Mouse (Mus musculus) forebrain, embryonic 14.5 days (tissue): ENCODE results near the gene Mapk7. TPM values are rescaled to one million over a fixed set of nuclear protein-coding genes. Genes with fewer than 3 reads are reported as not detected.

Experiments
- ATAC-seq: fragments of 200-750 bp; cut with Nextera tagmentation; 2 replicates; pipeline ENCODE4 v1.8.0; 2017; ENCODE audit warnings: mild to moderate bottlenecking, moderate library complexity
- DNase-seq: peaks from one replicate; pipeline ENCODE4 v3.0.0-alpha.2; 2015; ENCODE audit warnings: low spot score
- H3K27ac ChIP-seq: fragments of 300-500 bp; sonication (generic); 2 replicates; pipeline ENCODE4 v1.5.1; 2014; ENCODE audit warnings: low read depth, mild to moderate bottlenecking, control low read depth, low read length, moderate library complexity
- H3K27me3 ChIP-seq: fragments of 300-500 bp; sonication (generic); replicated peaks from 2 replicates; pipeline ENCODE4 v1.6.1; 2014; ENCODE audit warnings: low read length, control low read depth, mixed read lengths; ENCODE audit not compliant: control insufficient read depth, insufficient read depth
- H3K36me3 ChIP-seq: fragments of 300-500 bp; sonication (generic); 2 replicates; pipeline ENCODE4 v1.6.1; 2014; ENCODE audit warnings: low read length, control low read depth; ENCODE audit not compliant: control insufficient read depth, insufficient read depth
- H3K4me1 ChIP-seq: fragments of 300-500 bp; sonication (generic); 2 replicates; pipeline ENCODE4 v1.6.1; 2014; ENCODE audit warnings: antibody characterized with exemption, low read length, control low read depth; ENCODE audit not compliant: control insufficient read depth, insufficient read depth
- H3K4me2 ChIP-seq: fragments of 300-500 bp; sonication (generic); 2 replicates; pipeline ENCODE4 v1.6.1; 2014; ENCODE audit warnings: mild to moderate bottlenecking, control low read depth, low read length
- H3K4me3 ChIP-seq: fragments of 300-500 bp; sonication (generic); 2 replicates; pipeline ENCODE4 v1.5.1; 2014; ENCODE audit warnings: low read depth, low read length, control low read depth
- H3K9ac ChIP-seq: fragments of 300-500 bp; sonication (generic); 2 replicates; pipeline ENCODE4 v1.6.1; 2014; ENCODE audit warnings: mild to moderate bottlenecking, low read length, control low read depth, moderate library complexity
- H3K9me3 ChIP-seq: fragments of 300-500 bp; sonication (generic); replicated peaks from 2 replicates; pipeline ENCODE4 v1.6.1; 2016; ENCODE audit warnings: low read length, control low read depth, mixed read lengths; ENCODE audit not compliant: control insufficient read depth
- WGBS: fragments of 180-500 bp; shearing (Covaris S2); extraction: QIAGEN DNeasy Blood & Tissue Kit; methylation state at CpG from one replicate; pipeline ENCODE4 v1.1.7; 2014; 5-methylcytosine and 5-hydroxymethylcytosine counted together
- polyA plus RNA-seq: library from polyadenylated mRNA; unstranded; fragments of >200 nt; fragmentation: Nextera tagmentation; extraction: Ambion mirVana; gene quantifications from 2 replicates; pipeline ENCODE4 v1.2.1, GENCODE M21; 2014

Mapk7 gene
- polyA plus RNA-seq, 1 experiment from 2014 or later = 59.0 TPM

DNA sequence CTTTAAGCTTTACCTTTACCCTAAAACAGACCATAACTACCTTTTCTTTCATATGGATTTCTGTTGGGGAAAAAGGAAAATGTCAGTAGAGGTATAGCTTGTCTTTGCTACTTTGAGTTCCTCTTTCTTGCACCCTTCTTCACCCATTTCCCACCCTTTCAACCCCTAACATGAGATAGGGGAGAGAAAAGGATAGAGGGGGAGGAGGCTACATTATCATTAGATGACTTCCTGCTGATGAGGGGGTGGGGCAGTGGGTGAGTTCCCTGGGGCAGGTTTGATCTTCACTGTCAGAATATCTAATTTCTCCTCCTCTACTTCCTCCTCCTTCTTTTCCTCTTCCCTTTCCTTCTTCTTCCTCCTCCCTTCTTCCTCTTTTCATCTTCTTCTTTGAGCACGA, 3.3 kb upstream of the Mapk7 start:
- no peak overlapping the region for H3K4me2 ChIP-seq
- no peak for DNase-seq
- no peak overlapping the region for H3K4me3 ChIP-seq

DNA sequence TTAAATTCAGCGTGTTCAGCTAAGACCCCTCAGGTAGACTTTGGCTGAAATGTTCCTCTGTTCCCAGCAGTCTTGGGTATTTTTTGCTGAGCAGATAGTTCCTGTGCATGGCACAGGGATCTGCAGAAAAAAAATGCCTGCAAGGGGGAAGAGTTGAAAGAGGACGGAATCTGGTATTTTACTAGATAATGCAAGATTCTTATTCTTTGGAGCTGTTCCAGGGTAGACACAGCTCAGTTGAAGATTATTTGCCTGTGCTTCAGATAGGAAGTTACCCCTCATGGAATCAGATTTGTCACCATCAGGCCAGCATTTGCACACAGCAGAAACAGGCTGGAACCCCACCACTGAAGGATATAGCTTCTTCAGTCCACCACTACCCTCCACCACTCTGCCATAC, 1.3 kb upstream of the Mapk7 start:
- 91% methylated on average over 2 of the region's 2 CpGs for WGBS
- Histone ChIP-seq H3K4me3 (no peak overlapping the region), H3K27ac (no peak overlapping the region), H3K9me3 (no peaks in the 10 kb centered on the region), H3K9ac (no peak overlapping the region), H3K4me2 (no peak overlapping the region), H3K36me3 (peaks cover 22% of the 10 kb centered on the region), H3K27me3 (no peaks in the 10 kb centered on the region), H3K4me1 (peaks cover 9% of the 10 kb centered on the region)
- no peak for ATAC-seq
- no peak for DNase-seq

More for the DNA sequence above, 3.3 kb upstream of the Mapk7 start:
- Histone ChIP-seq H3K36me3 (peaks cover 3% of the 10 kb centered on the region; the same call in 1 of the 2 replicates), H3K9me3 (no peaks in the 10 kb centered on the region), H3K27ac (no peak overlapping the region), H3K4me1 (peaks cover 7% of the 10 kb centered on the region), H3K9ac (no peak overlapping the region), H3K27me3 (no peaks in the 10 kb centered on the region)
- 64% methylated on average over 1 of the region's 1 CpGs for WGBS
- ATAC-seq = no peak

DNA sequence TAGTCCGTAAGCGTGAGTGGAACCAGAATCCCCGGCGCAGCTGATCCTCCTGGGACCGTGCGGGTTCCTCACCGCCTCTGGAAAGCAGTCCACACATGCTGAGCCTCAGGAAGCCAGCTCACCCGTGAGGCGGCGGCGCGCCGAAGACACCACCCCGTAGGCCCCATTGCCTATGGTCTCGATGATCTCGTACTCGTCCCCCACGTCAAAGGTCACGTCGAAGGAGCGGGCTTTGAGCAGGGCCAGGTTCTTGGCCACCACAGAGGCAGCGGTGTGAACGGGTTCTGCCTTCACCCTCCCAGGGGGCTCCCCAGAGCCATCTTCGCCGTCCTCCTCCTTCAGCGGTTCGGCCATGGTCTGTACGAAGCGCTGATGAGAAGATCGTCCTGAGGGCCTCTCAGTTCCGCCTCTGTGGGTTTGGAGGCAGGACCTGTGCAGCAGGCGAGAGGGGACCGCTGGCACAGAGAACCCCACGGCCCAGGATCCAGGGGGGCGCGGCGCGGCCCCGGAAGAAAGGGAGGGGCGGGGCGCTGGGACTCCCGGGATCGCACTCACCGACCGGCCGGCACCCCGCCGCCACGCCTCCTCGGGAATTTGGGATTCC, 579 bp downstream of the Mapk7 start:
- DNase-seq (peak; percentile 39), ATAC-seq (peak; percentile 63)
- peak overlapping the region; percentile 92 for H3K4me3 ChIP-seq
- no peaks in the 10 kb centered on the region for H3K9me3 ChIP-seq
- H3K4me2 ChIP-seq = peak overlapping the region; percentile 74
- H3K27me3 ChIP-seq = no peaks in the 10 kb centered on the region
- peak overlapping the region; percentile 92 for H3K27ac ChIP-seq
- peaks cover 41% of the 10 kb centered on the region for H3K36me3 ChIP-seq
- 1% methylated on average over 44 of the region's 50 CpGs for WGBS
- peak overlapping the region; percentile 95 for H3K9ac ChIP-seq
- peaks cover 9% of the 10 kb centered on the region for H3K4me1 ChIP-seq

DNA sequence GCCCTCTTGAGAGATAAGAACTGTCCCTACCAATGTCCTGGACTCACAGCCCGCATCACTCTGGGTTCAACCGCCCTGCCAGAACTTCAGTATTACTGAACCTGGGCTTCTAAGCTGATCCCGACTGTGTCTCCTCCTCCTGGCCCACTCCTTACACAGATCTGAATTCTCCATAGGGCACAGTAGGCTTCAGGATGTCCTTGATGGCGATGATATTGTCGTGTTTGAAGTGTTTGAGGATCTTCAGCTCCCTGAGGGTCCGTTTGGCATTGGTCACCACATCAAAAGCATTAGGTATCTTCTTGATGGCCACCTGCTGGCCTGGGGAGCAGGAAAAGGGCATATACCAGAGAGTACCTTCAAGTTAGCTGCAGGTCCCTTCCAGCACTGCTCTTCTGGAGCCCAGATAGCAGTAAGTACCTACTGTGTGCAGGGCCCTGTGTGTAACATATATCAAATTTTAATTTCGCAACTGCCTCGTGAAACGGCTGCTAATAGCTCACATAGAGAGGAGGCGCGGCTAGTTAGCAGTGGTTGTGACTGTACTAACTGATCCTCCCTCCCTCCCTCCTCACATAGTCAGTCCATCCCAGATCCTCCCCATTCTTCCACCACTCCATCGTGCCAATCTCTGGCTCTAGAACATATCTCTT, 1.3 kb downstream of the Mapk7 start:
- 80% methylated on average over 12 of the region's 12 CpGs for WGBS

DNA sequence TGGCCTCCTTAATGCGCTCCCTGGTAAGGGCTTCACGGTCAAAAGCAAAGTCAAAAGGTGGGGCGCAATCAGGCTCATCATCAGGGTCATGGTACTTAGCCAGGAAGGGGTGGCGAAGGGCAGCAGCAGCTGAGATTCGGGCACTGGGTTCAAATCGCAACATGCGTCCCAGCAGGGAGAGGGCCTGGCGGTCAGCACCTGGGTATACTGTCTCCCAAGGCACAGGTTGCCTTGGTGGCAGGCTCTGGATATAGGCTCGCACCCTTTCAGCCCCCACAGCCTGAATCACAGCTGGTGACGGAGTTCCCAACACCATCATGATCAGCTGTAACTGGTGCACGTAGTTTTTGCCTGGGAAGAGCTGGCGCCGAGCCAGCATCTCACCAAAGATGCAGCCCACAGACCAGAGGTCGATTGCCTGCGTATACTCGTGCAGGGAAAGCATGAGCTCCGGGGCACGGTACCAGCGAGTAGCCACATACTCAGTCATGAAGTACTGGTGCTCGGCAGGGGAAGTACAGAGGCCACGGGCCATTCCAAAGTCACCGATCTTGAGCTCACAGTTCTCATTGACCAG, 3.2 kb downstream of the Mapk7 start:
- Histone ChIP-seq H3K27ac (no peak overlapping the region), H3K9me3 (no peaks in the 10 kb centered on the region), H3K4me1 (peaks cover 24% of the 10 kb centered on the region), H3K4me3 (no peak overlapping the region), H3K36me3 (peaks cover 54% of the 10 kb centered on the region), H3K4me2 (no peak overlapping the region), H3K27me3 (no peaks in the 10 kb centered on the region), H3K9ac (no peak overlapping the region)
- 88% methylated on average over 22 of the region's 22 CpGs for WGBS
- DNase-seq (no peak), ATAC-seq (no peak)

More for the DNA sequence above, 1.3 kb downstream of the Mapk7 start:
- peak overlapping the region; percentile 95 for H3K9ac ChIP-seq
- H3K9me3 ChIP-seq = no peaks in the 10 kb centered on the region
- ATAC-seq = no peak
- no peaks in the 10 kb centered on the region for H3K27me3 ChIP-seq
- H3K4me2 ChIP-seq = peak overlapping the region; percentile 74
- no peak for DNase-seq
- H3K36me3 ChIP-seq = peaks cover 48% of the 10 kb centered on the region
- H3K4me1 ChIP-seq = peaks cover 13% of the 10 kb centered on the region
- peak overlapping the region; percentile 92 for H3K4me3 ChIP-seq
- H3K27ac ChIP-seq = no peak overlapping the region

DNA sequence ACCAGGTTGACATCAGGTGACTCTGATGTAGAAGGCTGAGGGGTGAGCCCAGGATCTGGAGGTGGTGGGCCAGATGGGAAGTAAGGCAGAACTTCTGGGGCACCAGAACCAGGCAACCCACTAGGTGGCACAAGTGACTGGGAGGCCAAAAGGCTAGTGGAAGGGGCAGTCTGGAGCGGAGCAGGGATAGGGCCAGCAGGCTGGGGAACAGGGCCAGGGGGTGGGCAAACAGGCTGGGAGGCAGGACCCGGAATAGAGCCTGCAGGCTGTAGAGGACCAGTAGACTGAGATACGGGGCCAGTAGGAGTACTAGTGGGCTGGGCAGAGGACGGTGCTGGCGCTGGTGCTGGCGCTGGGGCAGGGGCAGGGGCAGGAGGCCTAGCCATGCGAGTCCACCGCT, 4.3 kb downstream of the Mapk7 start:
- H3K9me3 ChIP-seq = no peaks in the 10 kb centered on the region
- H3K27me3 ChIP-seq = no peaks in the 10 kb centered on the region
- DNase-seq (no peak), ATAC-seq (no peak)
- 91% methylated on average over 8 of the region's 8 CpGs for WGBS
- no peak overlapping the region for H3K4me3 ChIP-seq
- peaks cover 54% of the 10 kb centered on the region for H3K36me3 ChIP-seq
- no peak overlapping the region for H3K4me2 ChIP-seq
- no peak overlapping the region; the same call in 1 of the 2 replicates for H3K9ac ChIP-seq
- peaks cover 35% of the 10 kb centered on the region for H3K4me1 ChIP-seq
- H3K27ac ChIP-seq = no peak overlapping the region

DNA sequence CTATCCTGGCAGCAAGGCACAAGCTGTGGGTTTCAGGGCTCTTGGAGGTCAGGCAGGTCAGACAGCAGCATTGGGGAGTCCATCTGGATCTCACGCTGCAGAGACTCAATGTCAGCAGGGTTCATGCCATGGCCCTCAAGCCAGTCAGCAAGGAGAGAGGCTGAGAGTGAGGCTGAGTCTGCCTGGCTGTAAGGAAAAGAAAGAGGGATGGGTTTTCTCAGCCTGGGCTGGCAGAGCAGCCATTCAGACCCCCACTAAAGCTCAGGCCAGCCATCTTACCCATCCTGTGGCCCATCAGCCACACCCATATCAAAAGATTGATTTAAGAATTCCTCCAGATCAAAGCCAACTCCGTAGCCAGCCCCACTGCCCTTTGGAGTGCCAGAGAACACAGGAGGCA, 5.1 kb downstream of the Mapk7 start:
- DNase-seq (no peak), ATAC-seq (no peak)
- 95% methylated on average over 2 of the region's 2 CpGs for WGBS
- Histone ChIP-seq H3K4me3 (no peak overlapping the region), H3K36me3 (peaks cover 54% of the 10 kb centered on the region), H3K4me1 (peaks cover 41% of the 10 kb centered on the region), H3K9me3 (no peaks in the 10 kb centered on the region), H3K27me3 (no peaks in the 10 kb centered on the region), H3K27ac (no peak overlapping the region), H3K9ac (no peak overlapping the region), H3K4me2 (no peak overlapping the region)

DNA sequence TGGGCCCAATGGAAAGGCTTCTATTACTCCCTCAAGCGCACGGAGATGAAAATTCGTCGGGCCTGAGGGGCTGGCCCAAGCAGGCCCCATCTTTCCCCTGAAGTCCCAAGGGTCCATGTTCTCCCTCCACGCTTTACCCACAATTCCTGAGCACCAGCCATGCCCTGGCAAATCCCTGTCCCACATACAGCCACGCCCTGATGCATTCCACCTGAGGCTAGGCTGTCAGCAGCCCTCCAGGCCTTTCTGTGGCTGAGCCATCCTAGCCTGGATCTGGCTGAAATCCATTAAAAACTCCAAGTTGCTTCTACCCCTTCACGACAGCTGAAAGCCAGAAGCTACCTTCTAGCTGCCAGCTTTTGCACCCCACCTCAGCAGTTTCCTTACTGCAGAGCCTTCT, 6.3 kb downstream of the Mapk7 start:
- H3K27ac ChIP-seq = peak overlapping the region; percentile 68
- H3K4me1 ChIP-seq = peaks cover 43% of the 10 kb centered on the region
- ATAC-seq = no peak
- no peaks in the 10 kb centered on the region for H3K9me3 ChIP-seq
- H3K9ac ChIP-seq = no peak overlapping the region
- no peak overlapping the region for H3K4me3 ChIP-seq
- no peak for DNase-seq
- no peak overlapping the region for H3K4me2 ChIP-seq
- H3K36me3 ChIP-seq = peaks cover 54% of the 10 kb centered on the region
- no peaks in the 10 kb centered on the region for H3K27me3 ChIP-seq
- WGBS = 84% methylated on average over 7 of the region's 7 CpGs

DNA sequence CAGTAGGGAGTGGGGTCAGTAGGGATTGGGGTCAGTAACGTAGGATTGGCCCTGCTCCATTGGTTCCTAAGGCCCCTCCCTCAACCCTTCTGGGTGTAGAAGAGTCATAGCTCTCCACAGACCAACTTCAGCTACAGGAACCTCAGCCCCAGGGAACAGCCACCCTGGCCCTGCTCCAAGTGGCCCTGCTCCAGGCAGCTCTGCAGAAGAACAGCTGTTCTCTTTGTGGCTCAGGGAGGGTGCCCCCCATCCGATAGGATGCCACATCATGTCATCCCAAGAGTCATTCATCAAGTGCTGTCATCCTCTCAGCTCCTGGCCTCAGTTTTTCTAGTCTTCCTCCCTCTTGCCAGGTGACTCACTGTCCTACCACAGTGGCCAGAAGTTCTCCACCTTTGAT, 6.8 kb downstream of the Mapk7 start:
- Histone ChIP-seq H3K4me2 (0 out of 2 replicates have a peak overlapping the region, but pooled peaks have one; percentile 46), H3K9me3 (no peaks in the 10 kb centered on the region), H3K27ac (peak overlapping the region; percentile 68), H3K36me3 (peaks cover 50% of the 10 kb centered on the region), H3K27me3 (no peaks in the 10 kb centered on the region), H3K4me3 (no peak overlapping the region), H3K4me1 (peaks cover 37% of the 10 kb centered on the region), H3K9ac (no peak overlapping the region)
- 41% methylated on average over 2 of the region's 2 CpGs for WGBS
- DNase-seq (peak; percentile 66), ATAC-seq (no peak)
